Mouse (Mus musculus) kidney, adult 2 months (tissue): ENCODE data around the gene Cry2.

Experiments used
- CTCF ChIP-seq: fragments of 200-500 bp; conservative IDR thresholded peaks from 2 replicates; pipeline ENCODE4 v1.5.1; 2011; ENCODE audit warnings: low read depth, mild to moderate bottlenecking, control low read depth, low read length, moderate library complexity, mixed read lengths; ENCODE audit not compliant: insufficient read depth, insufficient read length
- POLR2A ChIP-seq: fragments of 200-500 bp; IDR thresholded peaks from one replicate; pipeline ENCODE4 v1.6.1; 2011; ENCODE audit warnings: low read depth, low read length, control low read depth

DNA sequence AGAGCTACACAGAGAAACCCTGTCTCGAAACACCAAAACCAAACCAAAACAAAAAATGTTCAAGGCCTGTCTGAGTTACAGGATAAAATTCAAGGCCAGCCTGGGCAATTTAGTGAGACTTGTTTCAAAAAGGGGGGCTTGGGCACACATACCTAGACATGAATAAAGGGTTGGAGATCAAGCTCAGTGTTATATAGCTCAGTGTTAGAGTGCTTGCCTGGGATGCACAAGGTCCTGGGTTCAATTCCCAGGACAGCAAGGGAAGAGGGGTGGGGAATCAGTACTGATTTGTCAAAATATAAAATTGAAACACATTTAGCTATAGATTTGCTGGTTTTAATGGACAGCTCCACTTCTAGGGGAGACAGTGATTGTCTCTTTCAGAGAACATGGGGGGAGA, 27.4 kb upstream of the Cry2 start:
- TF ChIP-seq POLR2A (no peak), CTCF (no peak)
